In the genomic region with DNA sequence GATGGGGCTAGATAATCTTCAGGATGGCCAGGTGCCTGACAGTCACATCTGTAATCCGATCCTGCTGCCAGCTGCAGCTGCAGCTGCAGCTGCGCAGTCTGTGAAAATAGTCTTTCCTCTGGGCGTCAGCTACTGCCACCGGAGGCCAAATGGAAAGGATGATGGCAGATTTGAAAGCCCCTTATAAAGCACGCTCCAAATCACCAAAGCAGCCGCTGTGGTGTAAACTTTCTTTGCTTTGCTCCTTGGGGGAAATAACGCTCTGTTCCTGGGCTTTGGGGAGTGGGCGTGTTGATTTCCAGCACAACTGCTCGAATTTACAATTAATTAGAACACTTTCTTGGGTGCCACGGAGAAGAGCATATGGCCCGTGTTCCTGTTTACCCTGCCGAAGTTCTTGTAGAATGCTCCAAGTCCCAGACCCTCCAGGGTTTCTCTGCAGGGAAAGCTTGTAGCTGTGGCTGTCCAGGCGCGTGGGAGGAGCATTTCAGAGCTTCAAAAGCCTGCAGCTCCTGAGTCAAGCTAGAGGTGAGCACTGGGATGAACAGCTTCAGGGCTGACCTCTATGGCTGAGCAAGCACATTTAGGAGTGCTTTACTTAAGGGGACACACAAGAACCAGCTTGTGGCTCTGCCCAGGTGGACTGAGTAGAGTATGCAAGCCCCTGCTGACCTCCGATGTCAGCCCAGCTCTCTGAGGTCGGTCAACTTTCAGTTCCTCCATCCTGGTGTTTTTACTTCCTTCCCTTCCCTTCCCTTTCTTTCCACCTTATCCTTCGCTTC, we compare ENCODE assay signal across 8 mouse cellular contexts.
DNase-seq lines count a peak whose midpoint lies in the region; ATAC-seq and TF ChIP-seq lines count a peak whose summit lies in the region.

No protein-coding gene starts in this region.

- TF ChIP-seq CTCF in left cerebral cortex, adult 2 months (IDR thresholded peaks at IDR 0.05), result no peak

- H3K4me3 ChIP-seq in left cerebral cortex, adult 2 months, result no peak overlapping the region
- peak overlapping the region; percentile 8 for H3K4me3 ChIP-seq in forebrain, embryonic 16.5 days (replicated peaks; ENCODE audit: low read length)
- H3K4me3 ChIP-seq in limb, embryonic 10.5 days, result peak overlapping the region; percentile 47

- no peaks in the 10 kb centered on the region for H3K36me3 ChIP-seq in forebrain, embryonic 16.5 days (ENCODE audit: control insufficient read depth, insufficient read depth)
- no peaks in the 10 kb centered on the region for H3K36me3 ChIP-seq in limb, embryonic 10.5 days

- no peak overlapping the region for H3K9ac ChIP-seq in forebrain, embryonic 16.5 days (replicated peaks; ENCODE audit: low read depth, low read length)

- 8% methylated on average over 17 of the region's 17 CpGs for WGBS in forebrain, embryonic 16.5 days
- 6% methylated on average over 17 of the region's 17 CpGs for WGBS in limb, embryonic 10.5 days

- peak; percentile 63 for ATAC-seq in forebrain, embryonic 16.5 days
- ATAC-seq in megakaryocyte-erythroid progenitor cell, adult 5-6 weeks (replicated peaks; ENCODE audit: low FRiP score, low TSS enrichment, poor library complexity, severe bottlenecking), result no peak

- no peak for DNase-seq in left cerebral cortex, adult 2 months (ENCODE audit: extremely low spot score in 1 of 2, low spot score in 2 of 2)
- no peak for DNase-seq in left cerebral cortex, postnatal 4 days
- peak; percentile 71 for DNase-seq in embryo, embryonic 10.5 days (ENCODE audit: low spot score)
- peak; percentile 54 for DNase-seq in limb, embryonic 10.5 days (ENCODE audit: low spot score)
- peak; percentile 56 for DNase-seq in neural tube, embryonic 10.5 days (ENCODE audit: extremely low spot score, low spot score)
- DNase-seq in c-Kit-positive CD71-positive TER-119-positive erythroid progenitor cells, embryonic 14.5 days (ENCODE audit: low spot score), result no peak

- H3K9me3 ChIP-seq in forebrain, embryonic 16.5 days (ENCODE audit: control insufficient read depth, low read length), result no peaks in the 10 kb centered on the region
- no peaks in the 10 kb centered on the region for H3K9me3 ChIP-seq in limb, embryonic 10.5 days (replicated peaks)

- H3K4me1 ChIP-seq in forebrain, embryonic 16.5 days (replicated peaks; ENCODE audit: control insufficient read depth, insufficient read depth, low read length), result peaks cover 10% of the 10 kb centered on the region
- H3K4me1 ChIP-seq in limb, embryonic 10.5 days, result peaks cover 25% of the 10 kb centered on the region

- H3K27ac ChIP-seq in left cerebral cortex, adult 2 months, result peak overlapping the region; percentile 61
- H3K27ac ChIP-seq in forebrain, embryonic 16.5 days (ENCODE audit: low read length), result no peak overlapping the region
- H3K27ac ChIP-seq in limb, embryonic 10.5 days, result peak overlapping the region; percentile 72

- H3K4me2 ChIP-seq in forebrain, embryonic 16.5 days (ENCODE audit: low read length), result peak overlapping the region; percentile 44

- no peaks in the 10 kb centered on the region for H3K27me3 ChIP-seq in forebrain, embryonic 16.5 days (replicated peaks; ENCODE audit: control insufficient read depth, insufficient read depth, low read length)
- H3K27me3 ChIP-seq in limb, embryonic 10.5 days (ENCODE audit: low read depth, poor library complexity, severe bottlenecking), result peaks cover 14% of the 10 kb centered on the region; the same call in 1 of the 2 replicates

- intact Hi-C loops in left cerebral cortex, adult 2 months (cut with DNase I), result no loop called here
- intact Hi-C loops in left cerebral cortex, postnatal 4 days (cut with DNase I), result no loop called here

Comparison
In these comparisons a context has a peak if more than half of its experiments do, and no peak if none do; other contexts are left out.
1. DNase-seq: peak in embryo, embryonic 10.5 days (single experiment), limb, embryonic 10.5 days (single experiment) and neural tube, embryonic 10.5 days (single experiment); none in left cerebral cortex, adult 2 months (0 of 2), left cerebral cortex, postnatal 4 days (single experiment) and c-Kit-positive CD71-positive TER-119-positive erythroid progenitor cells, embryonic 14.5 days (single experiment).